Mouse (Mus musculus) MEL (cell line): Measurements from ENCODE around the gene Gramd2. TPM values are rescaled to one million over a fixed set of nuclear protein-coding genes. Genes with fewer than 3 reads are reported as not detected.
A peak's percentile ranks its signal among the peaks of the same experiment; 100 is the strongest.

ENCODE experiments used
- DNase-seq: peaks from one replicate; pipeline ENCODE4 v3.0.0; 2011; ENCODE audit warnings: low read depth, low spot score
- H3K27ac ChIP-seq: 2 replicates; pipeline ENCODE4 v1.5.1; 2012; ENCODE audit warnings: low read depth, mild to moderate bottlenecking, control low read depth, low read length, moderate library complexity; ENCODE audit not compliant: control insufficient read depth
- H3K27me3 ChIP-seq, 2 experiments: fragments of 150-350 bp in 1 of 2; sonication (generic) in 1 of 2; 2 replicates each; pipeline ENCODE4 v1.6.1; 2012; ENCODE audit warnings: low read length in 2 of 2, mild to moderate bottlenecking in 2 of 2, improper control_type of control experiment in 1 of 2, moderate library complexity in 1 of 2; ENCODE audit not compliant: insufficient read depth in 2 of 2, control insufficient read depth in 1 of 2
- H3K36me3 ChIP-seq, 2 experiments: 2 replicates each; pipeline ENCODE4 v1.6.1; 2012 to 2014; ENCODE audit warnings: low read length in 2 of 2, improper control_type of control experiment in 1 of 2, inconsistent platforms in 1 of 2, mild to moderate bottlenecking in 1 of 2; ENCODE audit not compliant: insufficient read depth in 2 of 2, control insufficient read depth in 1 of 2
- H3K4me1 ChIP-seq, 2 experiments: fragments of 150-350 bp in 1 of 2; sonication (generic) in 1 of 2; 2 replicates each; pipeline ENCODE4 v1.6.1; 2012; ENCODE audit warnings: low read length in 2 of 2, improper control_type of control experiment in 1 of 2, mild to moderate bottlenecking in 1 of 2; ENCODE audit not compliant: insufficient read depth in 2 of 2, control insufficient read depth in 1 of 2
- H3K4me3 ChIP-seq, 2 experiments: fragments of 150-350 bp in 1 of 2; sonication (generic) in 1 of 2; 2 replicates each; pipeline ENCODE4 v1.5.1; 2012; ENCODE audit warnings: low read depth in 2 of 2, low read length in 2 of 2, mild to moderate bottlenecking in 2 of 2, moderate library complexity in 2 of 2, control low read depth in 1 of 2, improper control_type of control experiment in 1 of 2; ENCODE audit not compliant: control insufficient read depth in 1 of 2, insufficient read depth in 1 of 2
- H3K79me2 ChIP-seq: 2 replicates; pipeline ENCODE4 v1.6.1; 2012; ENCODE audit warnings: mild to moderate bottlenecking, low read length, moderate library complexity; ENCODE audit not compliant: control insufficient read depth, poor library complexity, insufficient read depth
- H3K9ac ChIP-seq: 2 replicates; pipeline ENCODE4 v1.6.1; 2012; ENCODE audit warnings: low read depth, mild to moderate bottlenecking, control low read depth, low read length, moderate library complexity; ENCODE audit not compliant: control insufficient read depth, poor library complexity, severe bottlenecking
- H3K9me3 ChIP-seq: fragments of 150-350 bp; sonication (generic); replicated peaks from 2 replicates; pipeline ENCODE4 v1.6.1; 2012; ENCODE audit warnings: mild to moderate bottlenecking, low read length, improper control_type of control experiment, moderate library complexity; ENCODE audit not compliant: insufficient read depth
- CTCF ChIP-seq, 3 experiments: IDR thresholded peaks in 2 of 3; conservative IDR thresholded peaks in 1 of 3; 2 replicates each; pipeline ENCODE4 v1.5.1; 2011 to 2012; ENCODE audit warnings: low read length in 3 of 3, low read depth in 2 of 3, mild to moderate bottlenecking in 2 of 3, improper control_type of control experiment in 1 of 3, inconsistent platforms in 1 of 3, mixed read lengths in 1 of 3, moderate library complexity in 1 of 3; ENCODE audit not compliant: control insufficient read depth in 1 of 3, insufficient read depth in 1 of 3, poor library complexity in 1 of 3, severe bottlenecking in 1 of 3
- E2F4 ChIP-seq: IDR thresholded peaks from 2 replicates; pipeline ENCODE4 v1.6.1; 2011; ENCODE audit warnings: low read depth, low read length, improper control_type of control experiment, borderline replicate concordance
- ELF1 ChIP-seq: IDR thresholded peaks from 2 replicates; pipeline ENCODE4 v1.6.1; 2014; ENCODE audit warnings: low read depth, mild to moderate bottlenecking, inconsistent platforms, low read length, improper control_type of control experiment, moderate library complexity
- KAT2A ChIP-seq: conservative IDR thresholded peaks from 2 replicates; pipeline ENCODE4 v1.6.1; 2012; ENCODE audit warnings: low read depth, low read length, improper control_type of control experiment, inconsistent platforms
- MXI1 ChIP-seq: IDR thresholded peaks from 2 replicates; pipeline ENCODE4 v1.6.1; 2011; ENCODE audit warnings: mild to moderate bottlenecking, low read depth, low read length, improper control_type of control experiment
- MYB ChIP-seq: IDR thresholded peaks from 2 replicates; pipeline ENCODE4 v1.6.1; 2011; ENCODE audit warnings: mild to moderate bottlenecking, low read depth, low read length, improper control_type of control experiment
- NELFE ChIP-seq: IDR thresholded peaks from 2 replicates; pipeline ENCODE4 v1.6.1; 2011; ENCODE audit warnings: low read depth, low read length, improper control_type of control experiment
- POLR2A ChIP-seq, 2 experiments: IDR thresholded peaks; 2 replicates each; pipeline ENCODE4 v1.6.1; 2011 to 2012; ENCODE audit warnings: low read length in 2 of 2, mild to moderate bottlenecking in 2 of 2, control low read depth in 1 of 2, improper control_type of control experiment in 1 of 2, low read depth in 1 of 2, moderate library complexity in 1 of 2; ENCODE audit not compliant: control insufficient read depth in 1 of 2, insufficient read depth in 1 of 2, poor library complexity in 1 of 2
- POLR2AphosphoS2 ChIP-seq: IDR thresholded peaks from 2 replicates; pipeline ENCODE4 v1.6.1; 2011; ENCODE audit warnings: low read length, improper control_type of control experiment
- RAD21 ChIP-seq: IDR thresholded peaks from 2 replicates; pipeline ENCODE4 v1.6.1; 2011; ENCODE audit warnings: mild to moderate bottlenecking, low read depth, low read length, improper control_type of control experiment
- RCOR1 ChIP-seq: IDR thresholded peaks from 2 replicates; pipeline ENCODE4 v1.6.1; 2012; ENCODE audit warnings: low read depth, mild to moderate bottlenecking, inconsistent platforms, low read length, improper control_type of control experiment
- TAL1 ChIP-seq: IDR thresholded peaks from 2 replicates; pipeline ENCODE4 v1.6.1; 2012; ENCODE audit warnings: mild to moderate bottlenecking, inconsistent platforms, low read length, moderate library complexity, mixed read lengths
- USF2 ChIP-seq, 2 experiments: IDR thresholded peaks; 2 replicates each; pipeline ENCODE4 v1.6.1; 2011 to 2012; ENCODE audit warnings: improper control_type of control experiment in 2 of 2, low read length in 2 of 2, borderline replicate concordance in 1 of 2, inconsistent platforms in 1 of 2, low read depth in 1 of 2, mild to moderate bottlenecking in 1 of 2; ENCODE audit not compliant: insufficient read depth in 1 of 2
- ZC3H11A ChIP-seq: IDR thresholded peaks from 2 replicates; pipeline ENCODE4 v1.6.1; 2012; ENCODE audit warnings: low read depth, mild to moderate bottlenecking, inconsistent platforms, low read length, improper control_type of control experiment
- ZKSCAN1 ChIP-seq: IDR thresholded peaks from 2 replicates; pipeline ENCODE4 v1.6.1; 2012; ENCODE audit warnings: low read depth, mild to moderate bottlenecking, inconsistent platforms, low read length, improper control_type of control experiment, moderate library complexity
- ZNF384 ChIP-seq: IDR thresholded peaks from 2 replicates; pipeline ENCODE4 v1.6.1; 2012; ENCODE audit warnings: low read depth, mild to moderate bottlenecking, inconsistent platforms, low read length, improper control_type of control experiment
- polyA plus RNA-seq, 2 experiments: library from polyadenylated mRNA; stranded (reverse) in 1 of 2; unstranded in 1 of 2; fragments of >175 nt in 1 of 2; fragments of >200 nt in 1 of 2; gene quantifications; 2 replicates each; pipeline versions ENCODE4 v1.2.1 to v1.2.4; 2012; ENCODE audit warnings: low replicate concordance in 2 of 2, low read depth in 1 of 2; ENCODE audit not compliant: insufficient read length in 2 of 2, insufficient read depth in 1 of 2, missing spikeins in 1 of 2
- total RNA-seq: library from RNA; depleted of rRNA; stranded (reverse); fragments of 300-350 nt; gene quantifications from 2 replicates; pipeline ENCODE4 v1.2.3, GENCODE M21; 2012

Gramd2 gene
- total and polyA plus RNA-seq, 3 experiments: 0.04 TPM; not detected in 2

DNA sequence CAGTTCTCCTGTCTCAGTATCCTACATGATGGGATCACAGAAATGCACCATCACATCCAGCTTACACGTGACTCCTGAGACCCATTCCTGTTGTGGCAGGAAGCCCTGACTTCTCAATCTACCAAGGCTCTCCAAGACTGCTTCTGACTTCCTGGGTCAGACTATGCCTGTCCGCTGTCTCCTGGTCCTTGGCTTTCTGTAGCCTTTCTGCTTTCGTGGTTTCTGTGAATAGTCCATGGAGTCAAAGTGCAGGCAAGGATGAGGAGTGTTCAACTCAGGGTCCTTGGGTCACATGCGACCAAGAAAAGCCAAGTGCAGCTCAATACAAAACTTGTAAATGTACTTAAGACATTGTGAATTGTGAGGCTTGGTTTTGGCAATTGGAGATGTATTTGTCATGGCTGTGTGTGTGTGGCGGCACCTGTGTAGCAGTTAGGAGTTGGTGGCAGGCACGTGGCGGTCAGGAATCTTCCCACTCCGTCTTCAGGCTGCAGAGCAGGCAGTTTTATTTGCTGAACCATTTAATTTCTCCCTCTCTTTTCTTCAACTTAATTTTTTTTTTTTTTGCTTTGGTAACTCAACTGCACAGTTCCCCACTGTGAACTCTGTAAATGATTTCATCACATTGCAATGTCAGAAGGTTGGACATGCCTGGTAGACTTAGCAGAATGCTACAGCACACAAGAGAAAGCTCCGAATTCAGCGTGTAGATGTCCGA, 47.8 kb downstream of the Gramd2 start:
- Histone ChIP-seq H3K79me2 (no peaks in the 10 kb centered on the region), H3K27ac (no peak overlapping the region), H3K9ac (no peak overlapping the region), H3K36me3 (peaks cover 0 to 3% of the 10 kb centered on the region in 2 experiments; a peak in 1 of 4 replicates), H3K4me1 (peaks cover 0 to 6% of the 10 kb centered on the region in 2 experiments; a peak in 2 of 4 replicates), H3K27me3 (no peaks in the 10 kb centered on the region), H3K9me3 (no peaks in the 10 kb centered on the region), H3K4me3 (no peak overlapping the region)
- TF ChIP-seq ZNF384 (no peak), RAD21 (no peak), MYB (no peak), MXI1 (no peak), CTCF (IDR thresholded peaks at IDR 0.05 in 2 of 3, conservative IDR thresholded peaks at IDR 0.05 in 1 of 3; ENCODE audit: control insufficient read depth in 1 of 3, insufficient read depth in 1 of 3, low read depth in 2 of 3, low read length in 3 of 3, poor library complexity in 1 of 3, severe bottlenecking in 1 of 3) (no peak)
- DNase-seq: no peak

DNA sequence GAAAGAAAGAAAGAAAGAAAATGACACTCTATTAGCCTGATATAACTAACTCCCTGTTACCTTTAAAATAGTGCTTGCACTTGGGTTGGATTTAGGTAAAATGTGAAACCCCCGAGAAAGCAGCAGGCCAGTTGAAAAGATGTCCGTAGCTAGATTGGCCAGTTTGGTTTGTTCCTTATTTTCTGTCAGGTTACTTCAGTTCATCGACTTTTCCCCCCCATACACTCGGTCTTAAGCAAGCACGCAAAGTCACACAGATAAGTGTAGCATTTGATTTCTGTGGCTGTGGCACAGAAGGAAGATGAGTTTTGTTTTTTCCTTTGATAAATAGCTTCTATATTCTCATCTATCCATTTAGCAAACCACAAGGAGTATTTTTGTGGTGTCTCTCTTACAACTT, 51.2 kb downstream of the Gramd2 start:
- Histone ChIP-seq H3K4me3 (peak overlapping the region; percentile 7 to 14; a peak in 1 of 4 replicates), H3K27ac (no peak overlapping the region), H3K27me3 (no peaks in the 10 kb centered on the region), H3K9ac (no peak overlapping the region), H3K9me3 (no peaks in the 10 kb centered on the region), H3K4me1 (peaks cover 2 to 6% of the 10 kb centered on the region in 2 experiments), H3K36me3 (peaks cover 0 to 11% of the 10 kb centered on the region in 2 experiments; a peak in 2 of 4 replicates), H3K79me2 (no peaks in the 10 kb centered on the region)
- DNase-seq: peak; percentile 56
- TF ChIP-seq KAT2A: no peak
- peak; percentile 41; the same call in 1 of the 2 replicates for TF ChIP-seq RCOR1
- TF ChIP-seq TAL1: no peak
- TF ChIP-seq POLR2AphosphoS2: no peak
- TF ChIP-seq POLR2A (IDR thresholded peaks at IDR 0.05; ENCODE audit: control insufficient read depth in 1 of 2, insufficient read depth in 1 of 2, low read depth in 1 of 2, low read length in 2 of 2, poor library complexity in 1 of 2): no peak
- TF ChIP-seq USF2 (IDR thresholded peaks at IDR 0.05; ENCODE audit: borderline replicate concordance in 1 of 2, insufficient read depth in 1 of 2, low read depth in 1 of 2, low read length in 2 of 2): no peak

DNA sequence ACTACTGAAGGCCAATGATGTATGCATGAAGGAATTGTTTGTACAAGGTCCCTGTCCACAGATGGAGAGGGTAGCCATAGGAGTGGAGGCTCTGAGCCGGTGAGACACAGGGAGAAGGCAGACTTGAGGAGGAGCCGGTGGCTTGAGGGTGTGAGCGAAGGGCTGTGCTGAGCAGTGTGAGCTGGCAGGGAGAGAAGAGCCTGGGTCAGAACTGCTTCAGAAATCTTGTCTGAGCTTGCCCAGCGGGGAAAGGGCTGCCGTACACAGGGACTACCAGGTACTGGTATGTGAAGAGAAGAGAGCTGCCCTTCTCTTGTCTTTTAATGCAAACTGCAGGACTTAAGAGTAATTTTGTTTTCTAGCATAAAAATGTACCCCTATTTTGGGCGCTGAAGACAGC, 53.1 kb downstream of the Gramd2 start:
- no peaks in the 10 kb centered on the region for H3K79me2 ChIP-seq
- H3K36me3 ChIP-seq: peaks cover 0 to 11% of the 10 kb centered on the region in 2 experiments; a peak in 2 of 4 replicates
- TF ChIP-seq ZKSCAN1: no peak
- no peak for TF ChIP-seq ZC3H11A
- no peak for TF ChIP-seq NELFE
- TF ChIP-seq RAD21: no peak
- TF ChIP-seq E2F4: no peak
- TF ChIP-seq ELF1: no peak
- H3K4me3 ChIP-seq: no peak overlapping the region
- no peaks in the 10 kb centered on the region for H3K27me3 ChIP-seq
- peaks cover 2 to 6% of the 10 kb centered on the region in 2 experiments for H3K4me1 ChIP-seq
- H3K9me3 ChIP-seq: no peaks in the 10 kb centered on the region
- H3K27ac ChIP-seq: no peak overlapping the region
- no peak overlapping the region for H3K9ac ChIP-seq
- DNase-seq: no peak
